Mouse (Mus musculus): ENCODE measurements around the gene Ush2a.

DNA sequence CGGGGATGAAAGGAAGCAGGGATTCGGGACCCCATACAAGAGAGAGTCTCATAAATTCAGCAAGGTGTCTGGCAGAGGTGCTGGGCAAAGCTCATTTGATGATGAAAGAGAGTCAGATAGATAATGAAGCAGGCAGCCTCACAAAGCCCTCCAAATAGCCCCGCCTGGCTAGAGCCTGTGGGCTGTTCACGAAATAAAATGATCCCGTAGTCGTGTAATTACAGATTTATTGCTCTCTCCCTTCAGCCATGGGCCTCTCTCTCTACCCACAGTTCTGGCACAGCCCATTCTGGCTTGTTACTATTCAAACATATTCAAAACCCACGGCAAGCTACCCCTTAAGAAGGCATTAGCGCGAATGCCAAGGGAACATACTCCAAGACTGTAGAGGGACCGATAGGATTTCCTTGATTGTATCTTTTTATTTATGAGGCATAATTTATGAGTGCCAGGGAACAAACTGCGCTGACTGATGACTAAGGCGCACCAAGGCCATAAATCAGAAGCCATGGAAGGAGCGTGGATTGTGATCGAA, 675.5 kb downstream of the Ush2a start:
- no peak for TF ChIP-seq CTCF (IDR thresholded peaks at IDR 0.05; ENCODE audit: low read depth, low read length)
- TF ChIP-seq TAL1 (conservative IDR thresholded peaks at IDR 0.05; ENCODE audit: low read depth, low read length), result no peak
- no peak for TF ChIP-seq GATA1 (IDR thresholded peaks at IDR 0.05; ENCODE audit: borderline replicate concordance, low read length)
- no peak for TF ChIP-seq GATA2 (IDR thresholded peaks at IDR 0.05; ENCODE audit: borderline replicate concordance, low read depth, low read length)
